Comparison of ENCODE assay signal across 34 mouse cellular contexts in genomic region chr4:136635995-136636394, GRCm38 (mm10). TPM values are rescaled to one million over a fixed set of nuclear protein-coding genes. Genes with fewer than 3 reads are reported as not detected.
DNase-seq lines count a peak whose midpoint lies in the region; ATAC-seq and TF ChIP-seq lines count a peak whose summit lies in the region.
"Had no signal": no experiment of that assay in that cellular context is flagged by ENCODE, and none has a peak within 500 bp of the region (broad histone marks: within the 10 kb centered on the region; RNA-seq: fewer than 3 reads in every experiment).

No protein-coding gene starts in this region.

- no peak for ATAC-seq in kidney, postnatal 0 days (replicated peaks; ENCODE audit: low FRiP score, low read depth)
- ATAC-seq in lung, embryonic 14.5 days (ENCODE audit: insufficient read depth), result no peak
- ATAC-seq: activated CD4-positive, CD25-positive, alpha-beta regulatory T cell, adult 4 months; forebrain, embryonic 13.5 days; midbrain, embryonic 16.5 days had no signal

- no peak overlapping the region for H3K4me2 ChIP-seq in kidney, postnatal 0 days (ENCODE audit: low read length)
- no peak overlapping the region for H3K4me2 ChIP-seq in lung, embryonic 14.5 days
- H3K4me2 ChIP-seq: forebrain, embryonic 13.5 days; heart, embryonic 12.5 days; limb, embryonic 15.5 days; neural tube, embryonic 12.5 days had no signal

- peaks cover 22% of the 10 kb centered on the region for H3K27me3 ChIP-seq in kidney, postnatal 0 days (ENCODE audit: insufficient read depth, low read length)
- H3K27me3 ChIP-seq in kidney, adult 2 months (replicated peaks; ENCODE audit: control insufficient read depth, insufficient read depth, low read length), result no peaks in the 10 kb centered on the region
- peaks cover 22% of the 10 kb centered on the region for H3K27me3 ChIP-seq in lung, embryonic 14.5 days (ENCODE audit: insufficient read depth, low read length)
- peaks cover 56% of the 10 kb centered on the region for H3K27me3 ChIP-seq in limb, embryonic 10.5 days (ENCODE audit: low read depth, poor library complexity, severe bottlenecking)

- no peak for DNase-seq in kidney, postnatal 0 days (ENCODE audit: low spot score)
- no peak for DNase-seq in kidney, adult 2 months
- no peak for DNase-seq in lung, embryonic 14.5 days
- no peak for DNase-seq in lung, postnatal 10 days
- peak; percentile 59 for DNase-seq in ES-CJ7 (ENCODE audit: low read depth, low spot score)
- DNase-seq in ZHBTc4 (ENCODE audit: low read depth, low spot score), result peak; percentile 53
- no peak for DNase-seq in limb, embryonic 10.5 days (ENCODE audit: low spot score)
- no peak for DNase-seq in urinary bladder, postnatal 4 days (ENCODE audit: low spot score in 2 of 2)
- DNase-seq: adrenal gland, adult 8-10 months; cerebellum, adult 8-10 months; cerebellum, postnatal 25 days; gastrocnemius, adult 2 months; gastrocnemius, postnatal 36 days; heart, adult 18-20 months; kidney, adult 9 months; kidney, postnatal 14 days; right cerebral cortex, adult 18-20 months had no signal

- H3K36me3 ChIP-seq in kidney, postnatal 0 days (ENCODE audit: insufficient read depth, low read length), result no peaks in the 10 kb centered on the region
- no peaks in the 10 kb centered on the region for H3K36me3 ChIP-seq in kidney, adult 2 months (ENCODE audit: control insufficient read depth, insufficient read depth, low read length)
- no peaks in the 10 kb centered on the region for H3K36me3 ChIP-seq in lung, embryonic 14.5 days (ENCODE audit: insufficient read depth)
- H3K36me3 ChIP-seq in limb, embryonic 10.5 days, result no peaks in the 10 kb centered on the region
- H3K36me3 ChIP-seq: heart, embryonic 12.5 days; hindbrain, embryonic 15.5 days; limb, embryonic 15.5 days; midbrain, embryonic 10.5 days; neural tube, embryonic 12.5 days had no signal

- H3K9ac ChIP-seq in kidney, postnatal 0 days (ENCODE audit: low read depth, low read length), result no peak overlapping the region
- H3K9ac ChIP-seq in lung, embryonic 14.5 days, result no peak overlapping the region
- H3K9ac ChIP-seq: forebrain, embryonic 13.5 days; heart, embryonic 12.5 days; hindbrain, embryonic 15.5 days; limb, embryonic 15.5 days; neural tube, embryonic 12.5 days had no signal

- H3K27ac ChIP-seq in kidney, postnatal 0 days, result no peak overlapping the region
- H3K27ac ChIP-seq in kidney, adult 2 months (ENCODE audit: insufficient read depth, low read depth, low read length), result no peak overlapping the region
- H3K27ac ChIP-seq in lung, embryonic 14.5 days (ENCODE audit: low read depth), result no peak overlapping the region
- H3K27ac ChIP-seq in limb, embryonic 10.5 days, result no peak overlapping the region
- H3K27ac ChIP-seq: forebrain, embryonic 13.5 days; gastrocnemius, adult 2 months; hindbrain, embryonic 15.5 days; limb, embryonic 15.5 days; midbrain, embryonic 10.5 days; neural tube, embryonic 12.5 days had no signal

- H3K4me1 ChIP-seq in kidney, postnatal 0 days (replicated peaks; ENCODE audit: insufficient read depth, low read length), result no peaks in the 10 kb centered on the region
- no peaks in the 10 kb centered on the region for H3K4me1 ChIP-seq in kidney, adult 2 months (ENCODE audit: control insufficient read depth, insufficient read depth, low read length)
- no peaks in the 10 kb centered on the region; the same call in 1 of the 2 replicates for H3K4me1 ChIP-seq in lung, embryonic 14.5 days (ENCODE audit: insufficient read depth)
- peaks cover 17% of the 10 kb centered on the region for H3K4me1 ChIP-seq in limb, embryonic 10.5 days

- H3K9me3 ChIP-seq in kidney, postnatal 0 days (replicated peaks; ENCODE audit: low read length), result no peaks in the 10 kb centered on the region
- no peaks in the 10 kb centered on the region for H3K9me3 ChIP-seq in lung, embryonic 14.5 days (ENCODE audit: low read depth, low read length)
- H3K9me3 ChIP-seq in limb, embryonic 10.5 days (replicated peaks), result no peaks in the 10 kb centered on the region
- H3K9me3 ChIP-seq: forebrain, embryonic 13.5 days; heart, embryonic 12.5 days; hindbrain, embryonic 15.5 days; limb, embryonic 15.5 days; neural tube, embryonic 12.5 days had no signal

- TF ChIP-seq CTCF in kidney, postnatal 0 days (IDR thresholded peaks at IDR 0.05; ENCODE audit: low read depth), result peak; percentile 46
- no peak for TF ChIP-seq CTCF in kidney, adult 2 months (conservative IDR thresholded peaks at IDR 0.05; ENCODE audit: insufficient read depth, insufficient read length, low read depth, low read length)
- TF ChIP-seq CTCF in lung, embryonic 14.5 days (IDR thresholded peaks at IDR 0.05; ENCODE audit: low read depth), result peak; percentile 11; the same call in 1 of the 2 replicates

- TF ChIP-seq POLR2A in kidney, adult 2 months (IDR thresholded peaks at IDR 0.05; ENCODE audit: low read depth, low read length), result no peak

- H3K4me3 ChIP-seq in kidney, postnatal 0 days (replicated peaks; ENCODE audit: low read depth, low read length), result no peak overlapping the region
- no peak overlapping the region for H3K4me3 ChIP-seq in kidney, adult 2 months (ENCODE audit: insufficient read depth, low read depth, low read length)
- H3K4me3 ChIP-seq in lung, embryonic 14.5 days (ENCODE audit: low read depth, low read length), result no peak overlapping the region
- H3K4me3 ChIP-seq in limb, embryonic 10.5 days, result no peak overlapping the region
- H3K4me3 ChIP-seq: forebrain, embryonic 13.5 days; gastrocnemius, adult 2 months; heart, embryonic 12.5 days; hindbrain, embryonic 15.5 days; limb, embryonic 15.5 days; midbrain, embryonic 10.5 days; myocyte; neural tube, embryonic 12.5 days had no signal

RNA-seq across cellular contexts. Expression of gene Lactbl1, which starts 13.6 kb away (rescaled TPM):
- not detected in 2 replicates for polyA plus RNA-seq in kidney, postnatal 0 days (2015; fragmentation: Nextera tagmentation; extraction: Ambion mirVana)
- polyA plus RNA-seq in kidney, adult 2 months (2012; rRNA removed), result not detected in 2 replicates
- polyA plus RNA-seq in lung, embryonic 14.5 days (2014; fragmentation: Nextera tagmentation; extraction: Ambion mirVana), result not detected in 2 replicates
- polyA plus RNA-seq in limb, embryonic 10.5 days (2016; fragmentation: Nextera tagmentation; extraction: Ambion mirVana), result not detected in 2 replicates
- polyA plus RNA-seq: activated CD4-positive, CD25-positive, alpha-beta regulatory T cell, adult 4 months; C2C12; embryonic facial prominence, embryonic 11.5 days; forebrain, embryonic 13.5 days; heart, embryonic 12.5 days; heart, postnatal 0 days; intestine, embryonic 14.5 days; limb, embryonic 15.5 days; liver, embryonic 16.5 days; midbrain, embryonic 10.5 days; myocyte; neural tube, embryonic 12.5 days had no signal

RNA-seq across cellular contexts. Expression of gene Tex46, which starts 25.8 kb away (rescaled TPM):
- polyA plus RNA-seq in kidney, postnatal 0 days (2015; fragmentation: Nextera tagmentation; extraction: Ambion mirVana), result not detected in 2 replicates
- polyA plus RNA-seq in kidney, adult 2 months (2012; rRNA removed), result not detected in 2 replicates
- not detected in 2 replicates for polyA plus RNA-seq in lung, embryonic 14.5 days (2014; fragmentation: Nextera tagmentation; extraction: Ambion mirVana)
- not detected in 2 replicates for polyA plus RNA-seq in limb, embryonic 10.5 days (2016; fragmentation: Nextera tagmentation; extraction: Ambion mirVana)
- polyA plus RNA-seq: activated CD4-positive, CD25-positive, alpha-beta regulatory T cell, adult 4 months; C2C12; embryonic facial prominence, embryonic 11.5 days; forebrain, embryonic 13.5 days; frontal cortex, adult 2 months; heart, embryonic 12.5 days; heart, postnatal 0 days; hindbrain, embryonic 15.5 days; intestine, embryonic 14.5 days; limb, embryonic 15.5 days; liver, embryonic 16.5 days; midbrain, embryonic 10.5 days; midbrain, embryonic 16.5 days; myocyte; neural tube, embryonic 12.5 days; spleen, adult 2 months; thymus, postnatal 0 days had no signal

RNA-seq across cellular contexts. Expression of gene Kdm1a, which starts 33.5 kb away (rescaled TPM):
- polyA plus RNA-seq in kidney, postnatal 0 days (2015; fragmentation: Nextera tagmentation; extraction: Ambion mirVana), result 28.8 TPM in 2 replicates
- polyA plus RNA-seq in kidney, adult 2 months (2012; rRNA removed), result 21.0 and 21.1 TPM in 2 replicates
- 56.5 and 58.8 TPM in 2 replicates for polyA plus RNA-seq in lung, embryonic 14.5 days (2014; fragmentation: Nextera tagmentation; extraction: Ambion mirVana)
- 58.7 and 62.0 TPM in 2 replicates for polyA plus RNA-seq in limb, embryonic 10.5 days (2016; fragmentation: Nextera tagmentation; extraction: Ambion mirVana)

Comparison
In these comparisons a context has a peak if more than half of its experiments do, and no peak if none do; other contexts are left out.
1. DNase-seq: peak in ES-CJ7 (single experiment) and ZHBTc4 (single experiment); none in kidney, postnatal 0 days (single experiment), kidney, adult 2 months (single experiment), lung, embryonic 14.5 days (single experiment), lung, postnatal 10 days (single experiment), limb, embryonic 10.5 days (single experiment) and urinary bladder, postnatal 4 days (0 of 2).